Mouse (Mus musculus) hindbrain, embryonic 16.5 days (tissue): ENCODE measurements around the gene Nrl. TPM values are rescaled to one million over a fixed set of nuclear protein-coding genes. Genes with fewer than 3 reads are reported as not detected.

Experiments used
- polyA plus RNA-seq: library from polyadenylated mRNA; unstranded; fragments of >200 nt; fragmentation: Nextera tagmentation; extraction: Ambion mirVana; gene quantifications from 2 replicates; pipeline ENCODE4 v1.2.1, GENCODE M21; 2015

Gene Nrl
- polyA plus RNA-seq, 1 experiment from 2014 or later = 0.23 TPM

Other genes with a start within 250 kb of the Nrl start
- 28.6 and 29.5 TPM in 2 replicates for gene Dhrs4, start 46.2 kb downstream of the Nrl start, polyA plus RNA-seq
- 22.9 and 26.2 TPM in 2 replicates for gene Carmil3, start 34.3 kb downstream of the Nrl start, polyA plus RNA-seq
- 10.2 and 11.7 TPM in 2 replicates for gene Cpne6, start 14.5 kb downstream of the Nrl start, polyA plus RNA-seq
- 29.3 and 32.4 TPM in 2 replicates for gene Pck2, start 15.3 kb upstream of the Nrl start, polyA plus RNA-seq
- gene Dcaf11, start 35.0 kb upstream of the Nrl start, polyA plus RNA-seq = 110 and 127 TPM in 2 replicates
- gene A730061H03Rik, start 35.4 kb upstream of the Nrl start, polyA plus RNA-seq = 0.89 and 1.4 TPM in 2 replicates
- gene Fitm1, start 50.6 kb upstream of the Nrl start, polyA plus RNA-seq = 0.26 and 1.4 TPM in 2 replicates
- 223 and 230 TPM in 2 replicates for gene Psme1, start 53.1 kb upstream of the Nrl start, polyA plus RNA-seq
- 49.4 and 64.2 TPM in 2 replicates for gene Emc9, start 60.3 kb upstream of the Nrl start, polyA plus RNA-seq
- 170 and 173 TPM in 2 replicates for gene Psme2, start 66.1 kb upstream of the Nrl start, polyA plus RNA-seq
- gene Rnf31, start 66.7 kb upstream of the Nrl start, polyA plus RNA-seq = 18.2 and 20.3 TPM in 2 replicates
- gene Irf9, start 78.6 kb upstream of the Nrl start, polyA plus RNA-seq = 9.7 and 10.6 TPM in 2 replicates
- 16.8 and 20.2 TPM in 2 replicates for gene Rec8, start 93.1 kb upstream of the Nrl start, polyA plus RNA-seq
- gene Ipo4, start 111.0 kb upstream of the Nrl start, polyA plus RNA-seq = 116 and 131 TPM in 2 replicates
- 1.5 and 1.6 TPM in 2 replicates for gene Gm49378, start 112.9 kb upstream of the Nrl start, polyA plus RNA-seq
- gene Tm9sf1, start 118.8 kb upstream of the Nrl start, polyA plus RNA-seq = 68.7 and 72.1 TPM in 2 replicates
- 0.32 and 0.53 TPM in 2 replicates for gene Tssk4, start 125.2 kb upstream of the Nrl start, polyA plus RNA-seq
- gene Mdp1, start 135.5 kb upstream of the Nrl start, polyA plus RNA-seq = 77.2 and 82.8 TPM in 2 replicates
- 48.6 and 50.4 TPM in 2 replicates for gene Gmpr2, start 147.0 kb upstream of the Nrl start, polyA plus RNA-seq
- gene Nedd8, start 147.1 kb upstream of the Nrl start, polyA plus RNA-seq = 567 and 599 TPM in 2 replicates
- 25.3 and 25.7 TPM in 2 replicates for gene Tinf2, start 156.8 kb upstream of the Nrl start, polyA plus RNA-seq
- gene Tgm1, start 188.9 kb upstream of the Nrl start, polyA plus RNA-seq = 0.20 and 0.41 TPM in 2 replicates
- 60.3 and 65.8 TPM in 2 replicates for gene Rabggta, start 197.3 kb upstream of the Nrl start, polyA plus RNA-seq
- 85.9 and 90.3 TPM in 2 replicates for gene Dhrs1, start 220.7 kb upstream of the Nrl start, polyA plus RNA-seq
- gene Nop9, start 220.7 kb upstream of the Nrl start, polyA plus RNA-seq = 27.1 and 27.9 TPM in 2 replicates
- 0.17 and 0.63 TPM in 2 replicates for gene Cideb, start 233.5 kb upstream of the Nrl start, polyA plus RNA-seq
- gene Ltb4r2, start 236.4 kb upstream of the Nrl start, polyA plus RNA-seq = 0.47 and 0.66 TPM in 2 replicates
- gene Ltb4r1, start 241.0 kb upstream of the Nrl start, polyA plus RNA-seq = 0.22 and 0.79 TPM in 2 replicates